Mouse (Mus musculus) hindbrain, embryonic 11.5 days (tissue): Measurements from ENCODE around the gene Fxyd1. TPM values are rescaled to one million over a fixed set of nuclear protein-coding genes. Genes with fewer than 3 reads are reported as not detected.

ENCODE experiments used
- ATAC-seq: fragments of 200-750 bp; cut with Nextera tagmentation; 2 replicates; pipeline ENCODE4 v1.8.0; 2017; ENCODE audit warnings: mild to moderate bottlenecking, moderate TSS enrichment, moderate library complexity; ENCODE audit not compliant: low FRiP score
- DNase-seq: peaks from one replicate; pipeline ENCODE4 v3.0.0-alpha.2; 2015; ENCODE audit warnings: low spot score
- H3K27ac ChIP-seq: fragments of 300-500 bp; sonication (generic); 2 replicates; pipeline ENCODE4 v1.5.1; 2014; ENCODE audit warnings: mild to moderate bottlenecking, low read depth, low read length
- H3K27me3 ChIP-seq: fragments of 300-500 bp; sonication (generic); 2 replicates; pipeline ENCODE4 v1.6.1; 2014; ENCODE audit warnings: mild to moderate bottlenecking, low read length, moderate library complexity, mixed read lengths; ENCODE audit not compliant: control insufficient read depth, insufficient read depth
- H3K36me3 ChIP-seq: fragments of 300-500 bp; sonication (generic); 2 replicates; pipeline ENCODE4 v1.6.1; 2014; ENCODE audit warnings: mild to moderate bottlenecking, low read length, moderate library complexity, mixed read lengths; ENCODE audit not compliant: control insufficient read depth, insufficient read depth
- H3K4me1 ChIP-seq: fragments of 300-500 bp; sonication (generic); replicated peaks from 2 replicates; pipeline ENCODE4 v1.6.1; 2014; ENCODE audit warnings: low read length, mixed read lengths; ENCODE audit not compliant: control insufficient read depth, insufficient read depth
- H3K4me2 ChIP-seq: fragments of 300-500 bp; sonication (generic); replicated peaks from 2 replicates; pipeline ENCODE4 v1.6.1; 2014; ENCODE audit warnings: mild to moderate bottlenecking, low read depth, low read length
- H3K4me3 ChIP-seq: fragments of 300-500 bp; sonication (generic); 2 replicates; pipeline ENCODE4 v1.5.1; 2014; ENCODE audit warnings: low read depth, low read length
- H3K9ac ChIP-seq: fragments of 300-500 bp; sonication (generic); 2 replicates; pipeline ENCODE4 v1.6.1; 2014; ENCODE audit warnings: low read depth, low read length
- H3K9me3 ChIP-seq: fragments of 300-500 bp; sonication (generic); 2 replicates; pipeline ENCODE4 v1.6.1; 2016; ENCODE audit warnings: low read length; ENCODE audit not compliant: control insufficient read depth
- WGBS: fragments of 180-500 bp; shearing (Covaris S2); extraction: QIAGEN DNeasy Blood & Tissue Kit; methylation state at CpG from one replicate; pipeline ENCODE4 v1.1.7; 2014; 5-methylcytosine and 5-hydroxymethylcytosine counted together
- polyA plus RNA-seq: library from polyadenylated mRNA; unstranded; fragments of >200 nt; fragmentation: Nextera tagmentation; extraction: Ambion mirVana; gene quantifications from 2 replicates; pipeline ENCODE4 v1.2.1, GENCODE M21; 2014

Fxyd1 gene
- polyA plus RNA-seq, 1 experiment from 2014 or later = 18.1 TPM

DNA sequence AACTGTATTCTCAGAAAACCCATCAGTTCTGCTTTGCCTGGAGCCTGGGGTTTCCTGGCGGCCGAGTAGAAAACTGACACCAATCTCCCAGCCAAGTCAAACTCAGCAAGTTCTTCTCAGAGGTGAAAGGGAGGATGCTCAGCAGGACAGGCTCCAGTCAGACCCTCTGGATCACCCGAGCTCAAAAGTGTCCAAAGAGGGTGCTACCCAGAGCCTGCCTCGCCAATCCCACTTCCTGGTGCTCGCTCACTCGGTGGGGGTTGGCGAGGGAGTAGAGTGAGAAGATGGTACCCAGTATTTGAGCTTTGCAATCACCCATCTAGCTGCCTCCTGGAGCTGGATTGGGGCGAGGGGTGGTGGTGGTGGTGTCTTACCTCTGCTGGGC lies 16.0 kb downstream of the Fxyd1 start:
- Histone ChIP-seq H3K4me3 (no peak overlapping the region), H3K27me3 (peaks cover 25% of the 10 kb centered on the region), H3K9ac (no peak overlapping the region), H3K27ac (no peak overlapping the region), H3K9me3 (no peaks in the 10 kb centered on the region), H3K4me2 (no peak overlapping the region), H3K4me1 (no peaks in the 10 kb centered on the region), H3K36me3 (no peaks in the 10 kb centered on the region)
- DNase-seq (no peak), ATAC-seq (no peak)
- 38% methylated on average over 8 of the region's 8 CpGs for WGBS

- H3K9ac ChIP-seq = no peak overlapping the region
- H3K27me3 ChIP-seq = peaks cover 25% of the 10 kb centered on the region
- WGBS = 79% methylated on average over 11 of the region's 12 CpGs
These were observed 16.5 kb downstream of the Fxyd1 start for GRCm38 (mm10) chr7:31040281-31041022.

GRCm38 (mm10) chr7:31039011-31039410 lies 18.0 kb downstream of the Fxyd1 start:
- Histone ChIP-seq H3K4me3 (no peak overlapping the region), H3K27me3 (peaks cover 23% of the 10 kb centered on the region), H3K9me3 (no peaks in the 10 kb centered on the region), H3K36me3 (no peaks in the 10 kb centered on the region), H3K9ac (no peak overlapping the region), H3K4me2 (no peak overlapping the region), H3K4me1 (no peaks in the 10 kb centered on the region), H3K27ac (no peak overlapping the region)
- DNase-seq = no peak
- no peak for ATAC-seq
- WGBS = 88% methylated on average over 4 of the region's 4 CpGs

More at GRCm38 (mm10) chr7:31040281-31041022, 16.5 kb downstream of the Fxyd1 start:
- Histone ChIP-seq H3K27ac (no peak overlapping the region), H3K36me3 (no peaks in the 10 kb centered on the region), H3K4me2 (no peak overlapping the region), H3K9me3 (no peaks in the 10 kb centered on the region), H3K4me1 (no peaks in the 10 kb centered on the region), H3K4me3 (no peak overlapping the region)
- DNase-seq (no peak), ATAC-seq (no peak)

- Histone ChIP-seq H3K4me3 (no peak overlapping the region), H3K4me1 (no peaks in the 10 kb centered on the region), H3K4me2 (no peak overlapping the region), H3K9me3 (no peaks in the 10 kb centered on the region), H3K36me3 (no peaks in the 10 kb centered on the region), H3K27me3 (peaks cover 12% of the 10 kb centered on the region), H3K9ac (no peak overlapping the region), H3K27ac (no peak overlapping the region)
- ATAC-seq (no peak), DNase-seq (no peak)
- WGBS = 72% methylated on average over 2 of the region's 2 CpGs
These were observed 19.3 kb downstream of the Fxyd1 start for GRCm38 (mm10) chr7:31037675-31038074.

GRCm38 (mm10) chr7:31036917-31037316 lies 20.1 kb downstream of the Fxyd1 start:
- 84% methylated on average over 7 of the region's 7 CpGs for WGBS
- Histone ChIP-seq H3K4me2 (no peak overlapping the region), H3K36me3 (no peaks in the 10 kb centered on the region), H3K4me1 (no peaks in the 10 kb centered on the region), H3K9ac (no peak overlapping the region), H3K9me3 (no peaks in the 10 kb centered on the region), H3K4me3 (no peak overlapping the region), H3K27me3 (peaks cover 9% of the 10 kb centered on the region), H3K27ac (no peak overlapping the region)
- DNase-seq = no peak
- ATAC-seq = no peak

DNA sequence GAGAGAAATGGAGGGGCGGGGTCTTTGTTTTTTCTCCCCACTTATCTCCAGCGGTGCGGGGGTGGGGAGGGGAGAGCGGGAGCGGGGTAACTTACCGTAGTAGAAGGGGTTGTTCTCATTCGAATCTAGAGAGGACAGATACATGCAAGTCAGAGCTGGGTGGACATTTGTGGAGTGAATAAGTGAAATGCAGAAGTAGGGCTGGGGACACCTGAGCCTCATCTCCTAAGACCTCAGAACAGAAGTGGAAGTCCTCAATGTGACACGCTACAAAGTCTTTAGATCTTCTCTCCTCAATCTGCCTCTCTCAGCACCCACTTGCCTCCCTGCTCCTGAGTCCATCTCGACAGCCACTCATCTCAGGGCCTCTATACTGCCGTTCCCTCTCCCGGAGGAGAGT lies 21.7 kb downstream of the Fxyd1 start:
- Histone ChIP-seq H3K27me3 (no peaks in the 10 kb centered on the region), H3K4me3 (no peak overlapping the region), H3K4me1 (no peaks in the 10 kb centered on the region), H3K27ac (no peak overlapping the region), H3K36me3 (no peaks in the 10 kb centered on the region), H3K4me2 (no peak overlapping the region), H3K9ac (no peak overlapping the region), H3K9me3 (no peaks in the 10 kb centered on the region)
- ATAC-seq = no peak
- DNase-seq = no peak
- 76% methylated on average over 11 of the region's 11 CpGs for WGBS

- H3K4me2 ChIP-seq = no peak overlapping the region
- ATAC-seq (no peak), DNase-seq (peak; percentile 15)
- H3K9ac ChIP-seq = no peak overlapping the region
- H3K9me3 ChIP-seq = no peaks in the 10 kb centered on the region
- H3K4me3 ChIP-seq = no peak overlapping the region
- no peaks in the 10 kb centered on the region for H3K27me3 ChIP-seq
- H3K36me3 ChIP-seq = no peaks in the 10 kb centered on the region
- WGBS = 64% methylated on average over 11 of the region's 11 CpGs
- H3K4me1 ChIP-seq = no peaks in the 10 kb centered on the region
- no peak overlapping the region for H3K27ac ChIP-seq
These were observed 22.2 kb downstream of the Fxyd1 start for GRCm38 (mm10) chr7:31034789-31035188.

DNA sequence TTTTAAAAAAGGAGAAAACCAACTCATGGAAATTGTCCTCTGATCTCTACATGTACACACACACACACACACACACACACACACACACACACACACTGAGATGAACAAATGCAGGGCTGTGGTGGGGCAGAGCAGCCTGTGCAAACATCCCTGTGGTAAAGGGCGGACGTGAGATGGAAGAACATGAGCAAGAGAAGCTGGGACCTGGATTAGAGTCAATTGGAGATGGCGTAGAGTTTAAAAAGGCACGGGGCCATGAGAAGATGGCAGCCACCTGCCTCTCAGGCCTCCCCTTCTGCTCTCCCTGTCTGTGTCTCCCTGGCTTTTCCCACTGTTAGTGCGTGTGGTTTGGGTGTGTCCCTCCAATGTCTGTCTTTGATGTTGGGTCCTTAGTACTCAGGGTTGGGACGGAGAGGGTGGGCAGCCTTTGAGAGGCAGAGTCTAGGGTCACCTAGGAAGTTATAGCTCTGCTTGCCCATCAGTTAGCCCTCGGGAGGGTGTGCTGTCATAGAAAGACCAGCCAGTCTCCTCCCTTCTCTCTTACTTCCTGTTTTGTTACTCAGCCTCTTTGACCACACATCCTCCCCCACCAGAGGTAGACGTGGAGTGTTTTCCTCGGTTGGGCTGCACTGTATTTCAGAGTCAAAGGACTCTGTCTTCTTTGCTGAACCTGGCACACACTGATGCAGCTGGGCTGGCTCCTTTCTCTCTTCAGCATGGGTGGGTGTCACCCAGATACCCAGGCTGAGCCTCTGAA lies 23.4 kb downstream of the Fxyd1 start:
- DNase-seq (no peak), ATAC-seq (no peak)
- WGBS = 71% methylated on average over 9 of the region's 9 CpGs
- no peaks in the 10 kb centered on the region for H3K36me3 ChIP-seq
- H3K4me3 ChIP-seq = no peak overlapping the region
- H3K4me1 ChIP-seq = no peaks in the 10 kb centered on the region
- no peak overlapping the region for H3K9ac ChIP-seq
- no peaks in the 10 kb centered on the region for H3K27me3 ChIP-seq
- H3K27ac ChIP-seq = no peak overlapping the region
- no peak overlapping the region for H3K4me2 ChIP-seq
- no peaks in the 10 kb centered on the region for H3K9me3 ChIP-seq

GRCm38 (mm10) chr7:31031731-31032130 lies 25.3 kb downstream of the Fxyd1 start:
- ATAC-seq (no peak), DNase-seq (no peak)
- no peaks in the 10 kb centered on the region for H3K36me3 ChIP-seq
- no peak overlapping the region for H3K4me3 ChIP-seq
- H3K9ac ChIP-seq = no peak overlapping the region
- H3K4me2 ChIP-seq = no peak overlapping the region
- no peaks in the 10 kb centered on the region for H3K27me3 ChIP-seq
- H3K27ac ChIP-seq = no peak overlapping the region
- H3K9me3 ChIP-seq = no peaks in the 10 kb centered on the region
- WGBS = 82% methylated on average over 7 of the region's 7 CpGs
- H3K4me1 ChIP-seq = no peaks in the 10 kb centered on the region
